Mouse (Mus musculus) induced T-regulatory cell, adult 2 months (primary cell): Measurements from ENCODE around the gene Msh4.

Experiments used
- DNase-seq: peaks from one replicate; pipeline ENCODE4 v3.0.0-alpha.2; 2012; ENCODE audit warnings: low read depth

Gene Msh4

DNA sequence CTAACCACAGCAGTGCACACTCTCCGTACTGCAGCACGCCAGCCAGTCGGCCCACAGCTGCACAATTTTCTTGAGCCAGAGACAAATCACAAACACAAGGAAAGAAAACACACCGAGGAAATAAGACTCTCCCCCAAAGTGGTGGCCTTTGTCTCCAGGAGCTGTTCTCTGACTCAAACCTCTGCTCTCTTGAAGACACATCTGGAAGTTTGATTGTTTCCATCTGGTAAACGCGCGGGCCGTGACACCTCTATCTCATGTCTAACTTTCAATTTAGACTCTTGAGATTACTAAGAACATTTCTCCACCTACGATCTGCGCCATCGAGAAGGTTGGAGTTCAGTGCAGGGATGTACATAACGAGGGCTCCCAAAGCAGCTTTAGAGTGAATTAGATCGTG is 97.5 kb downstream of the Msh4 start:
- DNase-seq, result peak; percentile 21

DNA sequence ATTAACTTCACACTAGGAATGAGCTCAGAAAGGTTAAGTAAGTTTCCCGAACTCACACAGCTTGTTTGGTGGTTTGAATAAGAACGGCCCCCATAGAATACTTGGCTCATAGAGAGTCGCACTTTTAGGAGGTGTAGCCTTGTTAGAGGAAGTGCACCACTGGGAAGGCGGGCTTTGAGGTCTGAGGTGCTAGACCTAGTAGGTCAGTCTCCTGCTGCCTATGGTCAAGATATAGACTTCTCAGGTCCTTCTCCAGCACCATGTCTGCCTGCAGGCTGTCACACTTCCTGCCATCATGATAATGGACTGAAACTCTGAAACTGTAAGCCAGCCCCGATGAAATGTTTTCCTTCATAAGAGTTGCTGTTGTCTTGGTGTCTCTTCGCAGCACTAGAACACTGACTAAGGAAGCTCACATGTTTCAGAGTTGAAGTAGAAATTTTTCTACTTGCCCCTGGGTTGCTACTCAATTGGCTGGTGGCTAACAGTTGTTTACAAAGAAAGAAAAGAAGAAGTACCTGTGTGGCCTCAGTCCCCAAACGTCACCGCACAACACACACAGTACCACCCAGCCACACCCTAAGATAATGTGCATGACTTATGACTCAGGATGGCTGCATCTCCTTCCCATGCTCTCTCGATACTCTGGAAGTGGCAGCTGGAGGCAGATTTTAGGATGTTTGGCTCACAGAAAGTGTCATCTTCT is 98.3 kb downstream of the Msh4 start:
- peak; percentile 16 for DNase-seq
